ENCODE assay signal across 13 mouse cellular contexts in the genomic region with DNA sequence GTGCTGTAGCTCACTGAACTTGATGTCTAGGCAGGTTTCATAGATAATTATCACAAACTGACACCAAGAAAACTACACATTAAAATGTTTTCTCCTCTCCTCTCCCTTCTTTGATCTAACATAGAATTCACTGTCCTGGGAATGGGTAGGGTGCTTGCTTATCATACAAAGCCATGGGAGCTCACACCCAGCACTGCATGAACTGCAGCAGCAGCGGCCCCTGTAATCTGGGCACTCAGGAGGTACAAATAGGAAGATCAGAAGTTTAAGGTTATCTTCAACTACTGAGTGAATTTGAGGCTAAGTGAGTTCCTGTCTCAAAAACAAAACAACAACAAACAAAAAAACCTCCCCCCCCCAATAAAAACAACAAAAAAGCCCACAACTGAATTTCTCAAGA.
"Had no signal": no experiment of that assay in that cellular context is flagged by ENCODE, and none has a peak within 500 bp of the region (broad histone marks: within the 10 kb centered on the region; RNA-seq: fewer than 3 reads in every experiment).

No protein-coding gene starts in this region.

- H3K4me2 ChIP-seq: lung, embryonic 15.5 days had no signal

- H3K36me3 ChIP-seq: intestine, embryonic 15.5 days; kidney, embryonic 15.5 days; lung, embryonic 15.5 days had no signal

- H3K27ac ChIP-seq: intestine, embryonic 15.5 days; kidney, embryonic 15.5 days; left cerebral cortex, adult 2 months; lung, embryonic 15.5 days had no signal

- H3K9ac ChIP-seq: lung, embryonic 15.5 days had no signal

- H3K4me3 ChIP-seq: left cerebral cortex, adult 2 months; lung, embryonic 15.5 days had no signal

- H3K9me3 ChIP-seq: intestine, embryonic 15.5 days; kidney, embryonic 15.5 days; lung, embryonic 15.5 days had no signal

- DNase-seq: kidney, adult 11 months; layer of hippocampus, postnatal 36 days; lung, adult 18-20 months; midbrain, embryonic 14.5 days; right cerebral cortex, postnatal 25 days; spleen, adult 18-20 months; thymus, adult 2 months; thymus, postnatal 14 days; thymus, postnatal 4 days had no signal
